Mouse (Mus musculus) hindbrain, postnatal 0 days (tissue): ENCODE results near the gene Adam30. TPM values are rescaled to one million over a fixed set of nuclear protein-coding genes. Genes with fewer than 3 reads are reported as not detected.
"Not testable (repeated sequence)": the region's sequence is repeated elsewhere in the genome, so short reads cannot be mapped to it uniquely, and the experiment has no call there.

Experiments
- ATAC-seq: fragments of 200-750 bp; cut with Nextera tagmentation; 2 replicates; pipeline ENCODE4 v1.8.0; 2017; ENCODE audit warnings: mild to moderate bottlenecking, moderate TSS enrichment, moderate library complexity
- DNase-seq: peaks from one replicate; pipeline ENCODE4 v3.0.0-alpha.2; 2015; ENCODE audit warnings: low spot score
- H3K27ac ChIP-seq: fragments of 300-500 bp; sonication (generic); 2 replicates; pipeline ENCODE4 v1.5.1; 2014; ENCODE audit warnings: mild to moderate bottlenecking
- H3K27me3 ChIP-seq: fragments of 300-500 bp; sonication (generic); 2 replicates; pipeline ENCODE4 v1.6.1; 2014; ENCODE audit warnings: low read length, mixed read lengths; ENCODE audit not compliant: insufficient read depth
- H3K36me3 ChIP-seq: fragments of 300-500 bp; sonication (generic); 2 replicates; pipeline ENCODE4 v1.6.1; 2014; ENCODE audit warnings: low read length, mixed read lengths; ENCODE audit not compliant: insufficient read depth
- H3K4me1 ChIP-seq: fragments of 300-500 bp; sonication (generic); 2 replicates; pipeline ENCODE4 v1.6.1; 2014; ENCODE audit warnings: antibody characterized with exemption, low read length, mixed read lengths; ENCODE audit not compliant: insufficient read depth
- H3K4me2 ChIP-seq: fragments of 300-500 bp; sonication (generic); 2 replicates; pipeline ENCODE4 v1.6.1; 2014; ENCODE audit warnings: low read depth, mild to moderate bottlenecking, low read length, moderate library complexity, mixed read lengths
- H3K4me3 ChIP-seq: fragments of 300-500 bp; sonication (generic); 2 replicates; pipeline ENCODE4 v1.5.1; 2014; ENCODE audit warnings: low read length
- H3K9ac ChIP-seq: fragments of 300-500 bp; sonication (generic); replicated peaks from 2 replicates; pipeline ENCODE4 v1.6.1; 2014; ENCODE audit warnings: mild to moderate bottlenecking, low read length, moderate library complexity, mixed read lengths
- H3K9me3 ChIP-seq: fragments of 300-500 bp; sonication (generic); 2 replicates; pipeline ENCODE4 v1.6.1; 2016; ENCODE audit warnings: low read length, mixed read lengths
- CTCF ChIP-seq: IDR thresholded peaks from 2 replicates; pipeline ENCODE4 v1.5.1; 2016; ENCODE audit warnings: antibody characterized with exemption, control low read depth, low read depth
- WGBS: fragments of 180-500 bp; shearing (Covaris S2); extraction: QIAGEN DNeasy Blood & Tissue Kit; methylation state at CpG from one replicate; pipeline ENCODE4 v1.1.7; 2014; 5-methylcytosine and 5-hydroxymethylcytosine counted together
- polyA plus RNA-seq: library from polyadenylated mRNA; unstranded; fragments of >200 nt; fragmentation: Nextera tagmentation; extraction: Ambion mirVana; gene quantifications from 2 replicates; pipeline ENCODE4 v1.2.1, GENCODE M21; 2015
- total RNA-seq: library from RNA; depleted of rRNA; stranded (reverse); fragments of >200 nt; gene quantifications from 2 replicates; pipeline ENCODE4 v1.2.3, GENCODE M21; 2014; rRNA removed

The Adam30 gene
- total RNA-seq (0.10 TPM in 1 of 2 replicates, not detected in the other), polyA plus RNA-seq (not detected in 2 replicates)

- Histone ChIP-seq H3K27ac (no peak within 1 kb of the TSS), H3K4me3 (no peak within 1 kb of the TSS), H3K4me1 (no peaks in the 10 kb centered on the region), H3K27me3 (no peaks in the 10 kb centered on the region), H3K36me3 (no peaks in the 10 kb centered on the region), H3K9ac (no peak within 1 kb of the TSS), H3K9me3 (no peaks in the 10 kb centered on the region), H3K4me2 (no peak within 1 kb of the TSS)
- no peak for TF ChIP-seq CTCF
- 91% methylated on average over 17 of the region's 17 CpGs for WGBS
- ATAC-seq (no peak), DNase-seq (no peak)
Observed at GRCm38 (mm10) chr3:98160330-98160729, at the start of gene Adam30. Gene Adam30, plus strand, starts transcription at chr3:98160630.

GRCm38 (mm10) chr3:98118252-98118651 is 42.2 kb upstream of the Adam30 start:
- Histone ChIP-seq H3K4me1 (no peaks in the 10 kb centered on the region), H3K27ac (no peak overlapping the region), H3K4me2 (no peak overlapping the region), H3K27me3 (no peaks in the 10 kb centered on the region), H3K9ac (no peak overlapping the region), H3K4me3 (no peak overlapping the region), H3K9me3 (no peaks in the 10 kb centered on the region), H3K36me3 (peaks cover 16% of the 10 kb centered on the region)
- whole genome bisulfite sequencing = 89% methylated on average over 3 of the region's 3 CpGs
- no peak for DNase-seq
- no peak for ATAC-seq
- TF ChIP-seq CTCF = no peak

GRCm38 (mm10) chr3:98119338-98119737 is 41.1 kb upstream of the Adam30 start:
- H3K4me2 ChIP-seq = no peak overlapping the region
- no peak for TF ChIP-seq CTCF
- H3K36me3 ChIP-seq = peaks cover 20% of the 10 kb centered on the region
- H3K9me3 ChIP-seq = no peaks in the 10 kb centered on the region
- H3K27ac ChIP-seq = no peak overlapping the region
- H3K4me1 ChIP-seq = no peaks in the 10 kb centered on the region
- H3K9ac ChIP-seq = no peak overlapping the region
- 78% methylated on average over 6 of the region's 6 CpGs for WGBS
- ATAC-seq = no peak
- no peaks in the 10 kb centered on the region for H3K27me3 ChIP-seq
- DNase-seq = no peak
- H3K4me3 ChIP-seq = no peak overlapping the region

GRCm38 (mm10) chr3:98120884-98121283 is 39.5 kb upstream of the Adam30 start:
- Histone ChIP-seq H3K27ac (no peak overlapping the region), H3K27me3 (no peaks in the 10 kb centered on the region), H3K9me3 (no peaks in the 10 kb centered on the region), H3K4me2 (no peak overlapping the region), H3K4me1 (no peaks in the 10 kb centered on the region), H3K4me3 (no peak overlapping the region), H3K9ac (no peak overlapping the region), H3K36me3 (peaks cover 20% of the 10 kb centered on the region)
- ATAC-seq (no peak), DNase-seq (no peak)
- TF ChIP-seq CTCF = no peak
- 37% methylated on average over 6 of the region's 6 CpGs for WGBS

GRCm38 (mm10) chr3:98127775-98128174 is 32.7 kb upstream of the Adam30 start:
- Histone ChIP-seq H3K9ac (no peak overlapping the region), H3K27ac (no peak overlapping the region), H3K9me3 (no peaks in the 10 kb centered on the region), H3K4me3 (no peak overlapping the region), H3K36me3 (peaks cover 4% of the 10 kb centered on the region), H3K4me1 (no peaks in the 10 kb centered on the region), H3K4me2 (no peak overlapping the region), H3K27me3 (no peaks in the 10 kb centered on the region)
- WGBS = 96% methylated on average over 2 of the region's 2 CpGs
- no peak for TF ChIP-seq CTCF
- ATAC-seq = no peak
- DNase-seq = no peak

- Histone ChIP-seq H3K36me3 (peaks cover 4% of the 10 kb centered on the region), H3K27ac (no peak overlapping the region), H3K9me3 (no peaks in the 10 kb centered on the region), H3K4me1 (no peaks in the 10 kb centered on the region), H3K9ac (no peak overlapping the region), H3K27me3 (no peaks in the 10 kb centered on the region), H3K4me2 (no peak overlapping the region), H3K4me3 (no peak overlapping the region)
- WGBS = 90% methylated on average over 5 of the region's 5 CpGs
- no peak for ATAC-seq
- DNase-seq = no peak
- no peak for TF ChIP-seq CTCF
Observed at GRCm38 (mm10) chr3:98128716-98129115, 31.7 kb upstream of the Adam30 start.

- H3K27me3 ChIP-seq, H3K27ac ChIP-seq, ATAC-seq, DNase-seq, H3K9ac ChIP-seq, H3K4me1 ChIP-seq, H3K9me3 ChIP-seq, H3K4me3 ChIP-seq, H3K4me2 ChIP-seq: not testable (repeated sequence)
- 93% methylated on average over 4 of the region's 4 CpGs for WGBS
- peaks cover 12% of the 10 kb centered on the region for H3K36me3 ChIP-seq
Observed at GRCm38 (mm10) chr3:98132140-98132539, 28.3 kb upstream of the Adam30 start.
